Mouse (Mus musculus) brain, embryonic 14.5 days (tissue): ENCODE measurements at regions not wholly inside any gene's neighbourhood (a gene's known extent, or its start where the extent isn't known, plus 50 kb on each side); places are given as distances from the start of the nearest gene placed in this dataset.

Source experiments
- CTCF ChIP-seq: fragments of 200-500 bp; IDR thresholded peaks from 2 replicates; pipeline ENCODE4 v1.5.1; 2012; ENCODE audit warnings: inconsistent platforms, mild to moderate bottlenecking, moderate library complexity, borderline replicate concordance; ENCODE audit not compliant: insufficient read depth, insufficient read length; ENCODE audit errors: extremely low read depth
- POLR2A ChIP-seq: fragments of 200-500 bp; IDR thresholded peaks from 2 replicates; pipeline ENCODE4 v1.6.1; 2012; ENCODE audit warnings: mild to moderate bottlenecking, inconsistent platforms, borderline replicate concordance; ENCODE audit not compliant: poor library complexity, insufficient read depth, insufficient read length, severe bottlenecking; ENCODE audit errors: extremely low read depth

DNA sequence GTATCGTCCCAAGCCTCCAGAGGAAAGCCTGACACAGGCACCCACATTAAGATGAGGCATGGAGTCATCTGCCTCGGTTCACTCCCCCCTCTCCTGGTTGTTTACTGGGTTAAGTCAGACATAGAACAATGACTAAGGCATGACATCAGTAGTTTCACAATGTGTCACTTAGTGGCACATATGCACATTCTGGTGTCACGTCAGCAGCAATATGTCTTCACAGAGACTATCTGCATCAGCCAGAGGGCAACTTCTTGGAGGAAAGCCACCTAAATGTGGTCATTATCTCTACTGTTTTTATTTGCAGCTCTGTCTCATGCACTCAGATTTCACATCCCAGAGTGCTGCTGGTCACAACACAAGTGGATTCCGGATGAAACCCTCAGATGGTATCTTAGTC is 61.9 kb upstream of the Agap1 start:
- TF ChIP-seq POLR2A (no peak), CTCF (no peak)
